Mouse (Mus musculus) MEL (cell line): ENCODE measurements around the gene Caprin1. TPM values are rescaled to one million over a fixed set of nuclear protein-coding genes. Genes with fewer than 3 reads are reported as not detected.

Experiments used
- DNase-seq: peaks from one replicate; pipeline ENCODE4 v3.0.0; 2011; ENCODE audit warnings: low read depth, low spot score
- H3K27ac ChIP-seq: 2 replicates; pipeline ENCODE4 v1.5.1; 2012; ENCODE audit warnings: low read depth, mild to moderate bottlenecking, control low read depth, low read length, moderate library complexity; ENCODE audit not compliant: control insufficient read depth
- H3K27me3 ChIP-seq, 2 experiments: fragments of 150-350 bp in 1 of 2; sonication (generic) in 1 of 2; 2 replicates each; pipeline ENCODE4 v1.6.1; 2012; ENCODE audit warnings: low read length in 2 of 2, mild to moderate bottlenecking in 2 of 2, improper control_type of control experiment in 1 of 2, moderate library complexity in 1 of 2; ENCODE audit not compliant: insufficient read depth in 2 of 2, control insufficient read depth in 1 of 2
- H3K36me3 ChIP-seq, 2 experiments: 2 replicates each; pipeline ENCODE4 v1.6.1; 2012 to 2014; ENCODE audit warnings: low read length in 2 of 2, improper control_type of control experiment in 1 of 2, inconsistent platforms in 1 of 2, mild to moderate bottlenecking in 1 of 2; ENCODE audit not compliant: insufficient read depth in 2 of 2, control insufficient read depth in 1 of 2
- H3K4me1 ChIP-seq, 2 experiments: fragments of 150-350 bp in 1 of 2; sonication (generic) in 1 of 2; 2 replicates each; pipeline ENCODE4 v1.6.1; 2012; ENCODE audit warnings: low read length in 2 of 2, improper control_type of control experiment in 1 of 2, mild to moderate bottlenecking in 1 of 2; ENCODE audit not compliant: insufficient read depth in 2 of 2, control insufficient read depth in 1 of 2
- H3K4me3 ChIP-seq, 2 experiments: fragments of 150-350 bp in 1 of 2; sonication (generic) in 1 of 2; 2 replicates each; pipeline ENCODE4 v1.5.1; 2012; ENCODE audit warnings: low read depth in 2 of 2, low read length in 2 of 2, mild to moderate bottlenecking in 2 of 2, moderate library complexity in 2 of 2, control low read depth in 1 of 2, improper control_type of control experiment in 1 of 2; ENCODE audit not compliant: control insufficient read depth in 1 of 2, insufficient read depth in 1 of 2
- H3K79me2 ChIP-seq: 2 replicates; pipeline ENCODE4 v1.6.1; 2012; ENCODE audit warnings: mild to moderate bottlenecking, low read length, moderate library complexity; ENCODE audit not compliant: control insufficient read depth, poor library complexity, insufficient read depth
- H3K9ac ChIP-seq: 2 replicates; pipeline ENCODE4 v1.6.1; 2012; ENCODE audit warnings: low read depth, mild to moderate bottlenecking, control low read depth, low read length, moderate library complexity; ENCODE audit not compliant: control insufficient read depth, poor library complexity, severe bottlenecking
- H3K9me3 ChIP-seq: fragments of 150-350 bp; sonication (generic); replicated peaks from 2 replicates; pipeline ENCODE4 v1.6.1; 2012; ENCODE audit warnings: mild to moderate bottlenecking, low read length, improper control_type of control experiment, moderate library complexity; ENCODE audit not compliant: insufficient read depth
- BHLHE40 ChIP-seq: IDR thresholded peaks from 2 replicates; pipeline ENCODE4 v1.6.1; 2012; ENCODE audit warnings: low read depth, mild to moderate bottlenecking, inconsistent platforms, low read length, improper control_type of control experiment, borderline replicate concordance
- CHD2 ChIP-seq: IDR thresholded peaks from 2 replicates; pipeline ENCODE4 v1.6.1; 2011; ENCODE audit warnings: low read length, improper control_type of control experiment
- E2F4 ChIP-seq: IDR thresholded peaks from 2 replicates; pipeline ENCODE4 v1.6.1; 2011; ENCODE audit warnings: low read depth, low read length, improper control_type of control experiment, borderline replicate concordance
- ELF1 ChIP-seq: IDR thresholded peaks from 2 replicates; pipeline ENCODE4 v1.6.1; 2014; ENCODE audit warnings: low read depth, mild to moderate bottlenecking, inconsistent platforms, low read length, improper control_type of control experiment, moderate library complexity
- EP300 ChIP-seq, 2 experiments: IDR thresholded peaks; 2 replicates each; pipeline ENCODE4 v1.6.1; 2011; ENCODE audit warnings: improper control_type of control experiment in 2 of 2, low read length in 2 of 2, low read depth in 1 of 2, mild to moderate bottlenecking in 1 of 2
- GABPA ChIP-seq: IDR thresholded peaks from 2 replicates; pipeline ENCODE4 v1.6.1; 2012; ENCODE audit warnings: low read depth, mild to moderate bottlenecking, inconsistent platforms, low read length, improper control_type of control experiment, moderate library complexity
- GATA1 ChIP-seq: IDR thresholded peaks from 2 replicates; pipeline ENCODE4 v1.6.1; 2011; ENCODE audit warnings: low read depth, low read length, improper control_type of control experiment
- HCFC1 ChIP-seq: IDR thresholded peaks from 2 replicates; pipeline ENCODE4 v1.6.1; 2012; ENCODE audit warnings: low read depth, mild to moderate bottlenecking, inconsistent platforms, low read length, improper control_type of control experiment, moderate library complexity
- JUND ChIP-seq: IDR thresholded peaks from 2 replicates; pipeline ENCODE4 v1.6.1; 2011; ENCODE audit warnings: low read depth, mild to moderate bottlenecking, improper control_type of control experiment, low read length
- MAX ChIP-seq: IDR thresholded peaks from 2 replicates; pipeline ENCODE4 v1.6.1; 2011; ENCODE audit warnings: low read length, improper control_type of control experiment
- MAZ ChIP-seq: IDR thresholded peaks from 2 replicates; pipeline ENCODE4 v1.6.1; 2012; ENCODE audit warnings: low read depth, mild to moderate bottlenecking, inconsistent platforms, low read length, improper control_type of control experiment
- MEF2A ChIP-seq: IDR thresholded peaks from 2 replicates; pipeline ENCODE4 v1.6.1; 2014; ENCODE audit warnings: low read depth, mild to moderate bottlenecking, inconsistent platforms, low read length, improper control_type of control experiment; ENCODE audit not compliant: poor library complexity, insufficient replicate concordance, severe bottlenecking; ENCODE audit errors: extremely low read depth
- MXI1 ChIP-seq: IDR thresholded peaks from 2 replicates; pipeline ENCODE4 v1.6.1; 2011; ENCODE audit warnings: mild to moderate bottlenecking, low read depth, low read length, improper control_type of control experiment
- MYB ChIP-seq: IDR thresholded peaks from 2 replicates; pipeline ENCODE4 v1.6.1; 2011; ENCODE audit warnings: mild to moderate bottlenecking, low read depth, low read length, improper control_type of control experiment
- NELFE ChIP-seq: IDR thresholded peaks from 2 replicates; pipeline ENCODE4 v1.6.1; 2011; ENCODE audit warnings: low read depth, low read length, improper control_type of control experiment
- NRF1 ChIP-seq: IDR thresholded peaks from 2 replicates; pipeline ENCODE4 v1.6.1; 2014; ENCODE audit warnings: low read depth, mild to moderate bottlenecking, inconsistent platforms, low read length, improper control_type of control experiment, moderate library complexity; ENCODE audit not compliant: poor library complexity, insufficient read depth, severe bottlenecking
- POLR2A ChIP-seq, 2 experiments: IDR thresholded peaks; 2 replicates each; pipeline ENCODE4 v1.6.1; 2011 to 2012; ENCODE audit warnings: low read length in 2 of 2, mild to moderate bottlenecking in 2 of 2, control low read depth in 1 of 2, improper control_type of control experiment in 1 of 2, low read depth in 1 of 2, moderate library complexity in 1 of 2; ENCODE audit not compliant: control insufficient read depth in 1 of 2, insufficient read depth in 1 of 2, poor library complexity in 1 of 2
- POLR2AphosphoS2 ChIP-seq: IDR thresholded peaks from 2 replicates; pipeline ENCODE4 v1.6.1; 2011; ENCODE audit warnings: low read length, improper control_type of control experiment
- POLR2AphosphoS5 ChIP-seq: IDR thresholded peaks from 2 replicates; pipeline ENCODE4 v1.6.1; 2012; ENCODE audit warnings: low read depth, borderline replicate concordance, mild to moderate bottlenecking, inconsistent platforms, low read length, moderate library complexity, mixed read lengths
- RAD21 ChIP-seq: IDR thresholded peaks from 2 replicates; pipeline ENCODE4 v1.6.1; 2011; ENCODE audit warnings: mild to moderate bottlenecking, low read depth, low read length, improper control_type of control experiment
- SIN3A ChIP-seq: IDR thresholded peaks from 2 replicates; pipeline ENCODE4 v1.6.1; 2012; ENCODE audit warnings: low read length, improper control_type of control experiment, inconsistent platforms
- SMC3 ChIP-seq: IDR thresholded peaks from 2 replicates; pipeline ENCODE4 v1.6.1; 2011; ENCODE audit warnings: low read depth, low read length, improper control_type of control experiment
- TAL1 ChIP-seq: IDR thresholded peaks from 2 replicates; pipeline ENCODE4 v1.6.1; 2012; ENCODE audit warnings: mild to moderate bottlenecking, inconsistent platforms, low read length, moderate library complexity, mixed read lengths
- TBP ChIP-seq: IDR thresholded peaks from 2 replicates; pipeline ENCODE4 v1.8.0; 2011; ENCODE audit warnings: low read depth, low read length, improper control_type of control experiment
- TCF12 ChIP-seq: IDR thresholded peaks from 2 replicates; pipeline ENCODE4 v1.6.1; 2014; ENCODE audit warnings: low read depth, mild to moderate bottlenecking, inconsistent platforms, low read length, improper control_type of control experiment, moderate library complexity
- UBTF ChIP-seq: IDR thresholded peaks from 2 replicates; pipeline ENCODE4 v1.6.1; 2012; ENCODE audit warnings: low read depth, mild to moderate bottlenecking, inconsistent platforms, low read length, improper control_type of control experiment, moderate library complexity, borderline replicate concordance; ENCODE audit not compliant: insufficient read depth
- USF1 ChIP-seq: IDR thresholded peaks from 2 replicates; pipeline ENCODE4 v1.6.1; 2014; ENCODE audit warnings: low read depth, mild to moderate bottlenecking, inconsistent platforms, low read length, improper control_type of control experiment, moderate library complexity
- USF2 ChIP-seq, 2 experiments: IDR thresholded peaks; 2 replicates each; pipeline ENCODE4 v1.6.1; 2011 to 2012; ENCODE audit warnings: improper control_type of control experiment in 2 of 2, low read length in 2 of 2, borderline replicate concordance in 1 of 2, inconsistent platforms in 1 of 2, low read depth in 1 of 2, mild to moderate bottlenecking in 1 of 2; ENCODE audit not compliant: insufficient read depth in 1 of 2
- ZC3H11A ChIP-seq: IDR thresholded peaks from 2 replicates; pipeline ENCODE4 v1.6.1; 2012; ENCODE audit warnings: low read depth, mild to moderate bottlenecking, inconsistent platforms, low read length, improper control_type of control experiment
- ZKSCAN1 ChIP-seq: IDR thresholded peaks from 2 replicates; pipeline ENCODE4 v1.6.1; 2012; ENCODE audit warnings: low read depth, mild to moderate bottlenecking, inconsistent platforms, low read length, improper control_type of control experiment, moderate library complexity
- ZMIZ1 ChIP-seq: IDR thresholded peaks from 2 replicates; pipeline ENCODE4 v1.6.1; 2012; ENCODE audit warnings: low read depth, mild to moderate bottlenecking, inconsistent platforms, low read length, improper control_type of control experiment, moderate library complexity
- polyA plus RNA-seq, 2 experiments: library from polyadenylated mRNA; stranded (reverse) in 1 of 2; unstranded in 1 of 2; fragments of >175 nt in 1 of 2; fragments of >200 nt in 1 of 2; gene quantifications; 2 replicates each; pipeline versions ENCODE4 v1.2.1 to v1.2.4; 2012; ENCODE audit warnings: low replicate concordance in 2 of 2, low read depth in 1 of 2; ENCODE audit not compliant: insufficient read length in 2 of 2, insufficient read depth in 1 of 2, missing spikeins in 1 of 2
- total RNA-seq: library from RNA; depleted of rRNA; stranded (reverse); fragments of 300-350 nt; gene quantifications from 2 replicates; pipeline ENCODE4 v1.2.3, GENCODE M21; 2012; rRNA removed

The Caprin1 gene
- total RNA-seq (209 and 234 TPM in 2 replicates), polyA plus RNA-seq (100 to 1,000 TPM; 239 to 426 TPM)

DNA sequence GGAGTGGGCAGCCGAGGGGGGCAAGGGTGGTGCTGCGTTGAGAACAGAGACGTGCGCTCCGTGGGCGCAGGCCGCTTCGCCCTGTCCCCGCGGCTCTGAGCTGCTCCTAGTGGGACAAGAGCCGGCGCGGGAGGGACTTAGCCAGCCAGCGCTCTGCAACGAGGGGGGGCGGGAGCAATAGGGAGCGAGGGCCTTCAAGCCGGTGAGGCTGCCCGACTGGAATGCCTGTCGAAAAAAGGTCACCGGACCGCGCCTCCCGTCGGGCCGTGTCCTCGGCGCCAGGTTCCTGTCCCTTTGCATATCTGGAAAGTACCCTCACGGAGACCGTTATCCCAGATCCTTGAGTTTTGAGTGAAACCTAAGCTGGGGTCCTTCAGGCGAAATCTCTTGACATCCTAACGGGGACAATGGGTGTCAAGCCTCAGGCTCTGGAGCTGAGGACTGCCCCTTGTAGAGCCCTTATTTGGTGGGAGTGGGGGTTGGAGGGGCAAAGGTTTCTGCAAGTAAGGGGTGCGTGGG is at the start of gene Caprin1:
Caprin1 (minus strand) TSS at position 159 of the 519 bp plus-strand sequence.
- Histone ChIP-seq H3K27me3 (no peaks in the 10 kb centered on the region; a peak in 1 of 4 replicates), H3K36me3 (peaks cover 20 to 29% of the 10 kb centered on the region in 2 experiments), H3K79me2 (peaks cover 36% of the 10 kb centered on the region), H3K4me1 (peaks cover 6 to 9% of the 10 kb centered on the region in 2 experiments; a peak in 3 of 4 replicates), H3K27ac (peak within 1 kb of the TSS; percentile 94), H3K9ac (peak within 1 kb of the TSS; percentile 100), H3K9me3 (no peaks in the 10 kb centered on the region), H3K4me3 (peak within 1 kb of the TSS; percentile 74 to 93)
- TF ChIP-seq USF1 (no peak), TBP (peak; percentile 79), NRF1 (no peak), GABPA (no peak), MYB (no peak), JUND (no peak), RAD21 (no peak), USF2 (IDR thresholded peaks at IDR 0.05; ENCODE audit: borderline replicate concordance in 1 of 2, insufficient read depth in 1 of 2, low read depth in 1 of 2, low read length in 2 of 2) (no peak), NELFE (peak; percentile 83), POLR2A (IDR thresholded peaks at IDR 0.05; ENCODE audit: control insufficient read depth in 1 of 2, insufficient read depth in 1 of 2, low read depth in 1 of 2, low read length in 2 of 2, poor library complexity in 1 of 2) (peak; percentile 79 to 83; a peak in 3 of 4 replicates), SIN3A (peak; percentile 17; the same call in 1 of the 2 replicates), UBTF (no peak), MAZ (peak; percentile 49), TAL1 (no peak), MXI1 (no peak; the same call in none of the 2 replicates), POLR2AphosphoS5 (peak; percentile 57; the same call in 1 of the 2 replicates), GATA1 (no peak), E2F4 (no peak), TCF12 (peak; percentile 2; the same call in 1 of the 2 replicates), ZKSCAN1 (no peak), ELF1 (no peak), ZC3H11A (no peak), MEF2A (no peak), POLR2AphosphoS2 (0 out of 2 replicates have a peak, but pooled peaks have one; percentile 40), HCFC1 (peak; percentile 82), ZMIZ1 (peak; percentile 79; the same call in 1 of the 2 replicates), EP300 (IDR thresholded peaks at IDR 0.05; ENCODE audit: low read depth in 1 of 2, low read length in 2 of 2) (no peak), SMC3 (no peak), CHD2 (no peak), BHLHE40 (no peak), MAX (peak; percentile 100)
- DNase-seq = peak; percentile 96
